Mouse (Mus musculus) C2C12 (cell line): ENCODE measurements around the gene Cbx7.
A peak's percentile ranks its signal among the peaks of the same experiment; 100 is the strongest.

Source experiments
- CTCF ChIP-seq: IDR thresholded peaks from one replicate; pipeline ENCODE4 v1.5.1; 2011; ENCODE audit not compliant: control insufficient read depth, insufficient read depth, insufficient read length
- MAX ChIP-seq: IDR thresholded peaks from one replicate; pipeline ENCODE4 v1.6.1; 2011; ENCODE audit warnings: mild to moderate bottlenecking, control low read depth
- MYOD1 ChIP-seq: IDR thresholded peaks from one replicate; pipeline ENCODE4 v1.6.1; 2011; ENCODE audit warnings: low read depth; ENCODE audit not compliant: control insufficient read depth, insufficient read length
- USF1 ChIP-seq: IDR thresholded peaks from one replicate; pipeline ENCODE4 v1.6.1; 2011; ENCODE audit warnings: low read depth, mild to moderate bottlenecking, control low read depth, moderate library complexity

- peak; percentile 69 for TF ChIP-seq CTCF
- TF ChIP-seq USF1: no peak
- peak; percentile 80 for TF ChIP-seq MAX
- TF ChIP-seq MYOD1: no peak
These were observed 30.0 kb downstream of the Cbx7 start for GRCm38 (mm10) chr15:79940932-79941331.
